Mouse (Mus musculus): ENCODE measurements around the gene Rap1b. TPM values are rescaled to one million over a fixed set of nuclear protein-coding genes. Genes with fewer than 3 reads are reported as not detected.
A peak's percentile ranks its signal among the peaks of the same experiment; 100 is the strongest.

Gene Rap1b
- polyA plus RNA-seq, 1 experiment from 2014 or later = 123 TPM

- Histone ChIP-seq H3K4me2 (no peak overlapping the region), H3K9me3 (replicated peaks) (no peaks in the 10 kb centered on the region), H3K4me1 (no peaks in the 10 kb centered on the region), H3K36me3 (ENCODE audit: poor library complexity, severe bottlenecking) (no peaks in the 10 kb centered on the region), H3K9ac (no peak overlapping the region), H3K4me3 (no peak overlapping the region), H3K27me3 (no peaks in the 10 kb centered on the region), H3K27ac (no peak overlapping the region)
- no peak for ATAC-seq
- WGBS = 90% methylated on average over 10 of the region's 10 CpGs
Observed at GRCm38 (mm10) chr10:117852648-117853192, 6.9 kb upstream of the Rap1b start.

- no peak overlapping the region for H3K4me3 ChIP-seq
- no peak for ATAC-seq
- no peak overlapping the region for H3K4me2 ChIP-seq
- H3K27ac ChIP-seq = no peak overlapping the region
- no peaks in the 10 kb centered on the region for H3K27me3 ChIP-seq
- no peaks in the 10 kb centered on the region for H3K36me3 ChIP-seq (ENCODE audit: poor library complexity, severe bottlenecking)
- H3K9me3 ChIP-seq (replicated peaks) = no peaks in the 10 kb centered on the region
- 48% methylated on average over 3 of the region's 3 CpGs for WGBS
- peaks cover 19% of the 10 kb centered on the region for H3K4me1 ChIP-seq
- no peak overlapping the region for H3K9ac ChIP-seq
Observed at GRCm38 (mm10) chr10:117848981-117849380, 3.1 kb upstream of the Rap1b start.

- peak overlapping the region; percentile 73 for H3K4me2 ChIP-seq
- no peak for ATAC-seq
- peak overlapping the region; percentile 89 for H3K4me3 ChIP-seq
- WGBS = 38% methylated on average over 9 of the region's 9 CpGs
- no peaks in the 10 kb centered on the region for H3K9me3 ChIP-seq (replicated peaks)
- H3K27ac ChIP-seq = peak overlapping the region; percentile 97
- peak overlapping the region; percentile 93 for H3K9ac ChIP-seq
- H3K27me3 ChIP-seq = no peaks in the 10 kb centered on the region
- H3K4me1 ChIP-seq = peaks cover 24% of the 10 kb centered on the region
- no peaks in the 10 kb centered on the region for H3K36me3 ChIP-seq (ENCODE audit: poor library complexity, severe bottlenecking)
Observed at GRCm38 (mm10) chr10:117846796-117847195, 961 bp upstream of the Rap1b start.

- Histone ChIP-seq H3K27me3 (no peaks in the 10 kb centered on the region), H3K4me2 (peak overlapping the region; percentile 73), H3K9me3 (replicated peaks) (no peaks in the 10 kb centered on the region), H3K9ac (peak overlapping the region; percentile 93), H3K4me3 (peak overlapping the region; percentile 89), H3K27ac (peak overlapping the region; percentile 97), H3K4me1 (peaks cover 24% of the 10 kb centered on the region), H3K36me3 (ENCODE audit: poor library complexity, severe bottlenecking) (no peaks in the 10 kb centered on the region)
- ATAC-seq = peak; percentile 91
- under 1% methylated on average over 21 of the region's 21 CpGs for WGBS
Observed at GRCm38 (mm10) chr10:117846260-117846632, 411 bp upstream of the Rap1b start.

GRCm38 (mm10) chr10:117844782-117845596 is 846 bp downstream of the Rap1b start:
- peak overlapping the region; percentile 73 for H3K4me2 ChIP-seq
- no peaks in the 10 kb centered on the region for H3K27me3 ChIP-seq
- peak overlapping the region; percentile 89 for H3K4me3 ChIP-seq
- ATAC-seq = peak; percentile 17
- H3K9me3 ChIP-seq (replicated peaks) = no peaks in the 10 kb centered on the region
- H3K4me1 ChIP-seq = peaks cover 24% of the 10 kb centered on the region
- H3K9ac ChIP-seq = peak overlapping the region; percentile 93
- no peaks in the 10 kb centered on the region for H3K36me3 ChIP-seq (ENCODE audit: poor library complexity, severe bottlenecking)
- peak overlapping the region; percentile 97 for H3K27ac ChIP-seq
- WGBS = 2% methylated on average over 43 of the region's 52 CpGs

GRCm38 (mm10) chr10:117844279-117844678 is 1.6 kb downstream of the Rap1b start:
- 41% methylated on average over 5 of the region's 5 CpGs for WGBS

GRCm38 (mm10) chr10:117843690-117844089 is 2.1 kb downstream of the Rap1b start:
- Histone ChIP-seq H3K4me2 (peak overlapping the region; percentile 73), H3K9me3 (replicated peaks) (no peaks in the 10 kb centered on the region), H3K4me1 (peaks cover 24% of the 10 kb centered on the region), H3K27ac (no peak overlapping the region), H3K9ac (no peak overlapping the region), H3K4me3 (no peak overlapping the region), H3K27me3 (no peaks in the 10 kb centered on the region), H3K36me3 (ENCODE audit: poor library complexity, severe bottlenecking) (no peaks in the 10 kb centered on the region)
- WGBS = 86% methylated on average over 5 of the region's 5 CpGs
- no peak for ATAC-seq

More at GRCm38 (mm10) chr10:117844279-117844678, 1.6 kb downstream of the Rap1b start:
- Histone ChIP-seq H3K27me3 (no peaks in the 10 kb centered on the region), H3K27ac (no peak overlapping the region), H3K4me1 (peaks cover 24% of the 10 kb centered on the region), H3K4me3 (peak overlapping the region; percentile 89), H3K9ac (peak overlapping the region; percentile 93), H3K36me3 (ENCODE audit: poor library complexity, severe bottlenecking) (no peaks in the 10 kb centered on the region), H3K4me2 (peak overlapping the region; percentile 73), H3K9me3 (replicated peaks) (no peaks in the 10 kb centered on the region)
- no peak for ATAC-seq

GRCm38 (mm10) chr10:117841765-117842164 is 4.1 kb downstream of the Rap1b start:
- no peak overlapping the region for H3K9ac ChIP-seq
- ATAC-seq = no peak
- 88% methylated on average over 1 of the region's 1 CpGs for WGBS
- no peaks in the 10 kb centered on the region for H3K36me3 ChIP-seq (ENCODE audit: poor library complexity, severe bottlenecking)
- H3K27ac ChIP-seq = no peak overlapping the region
- no peak overlapping the region for H3K4me3 ChIP-seq
- no peaks in the 10 kb centered on the region for H3K27me3 ChIP-seq
- H3K4me1 ChIP-seq = peaks cover 19% of the 10 kb centered on the region
- H3K4me2 ChIP-seq = no peak overlapping the region
- no peaks in the 10 kb centered on the region for H3K9me3 ChIP-seq (replicated peaks)

- H3K4me1 ChIP-seq = peaks cover 14% of the 10 kb centered on the region
- H3K9ac ChIP-seq = no peak overlapping the region
- no peaks in the 10 kb centered on the region for H3K36me3 ChIP-seq (ENCODE audit: poor library complexity, severe bottlenecking)
- no peaks in the 10 kb centered on the region for H3K27me3 ChIP-seq
- H3K27ac ChIP-seq = no peak overlapping the region
- H3K4me2 ChIP-seq = no peak overlapping the region
- WGBS = 94% methylated on average over 5 of the region's 5 CpGs
- ATAC-seq = no peak
- no peak overlapping the region for H3K4me3 ChIP-seq
- no peaks in the 10 kb centered on the region for H3K9me3 ChIP-seq (replicated peaks)
Observed at GRCm38 (mm10) chr10:117840431-117840995, 5.3 kb downstream of the Rap1b start.

GRCm38 (mm10) chr10:117839737-117840136 is 6.1 kb downstream of the Rap1b start:
- H3K27ac ChIP-seq = no peak overlapping the region
- no peak overlapping the region for H3K4me2 ChIP-seq
- 96% methylated on average over 3 of the region's 3 CpGs for WGBS
- no peaks in the 10 kb centered on the region for H3K27me3 ChIP-seq
- H3K4me3 ChIP-seq = no peak overlapping the region
- no peak overlapping the region for H3K9ac ChIP-seq
- peaks cover 13% of the 10 kb centered on the region for H3K4me1 ChIP-seq
- no peak for ATAC-seq
- no peaks in the 10 kb centered on the region for H3K36me3 ChIP-seq (ENCODE audit: poor library complexity, severe bottlenecking)
- H3K9me3 ChIP-seq (replicated peaks) = no peaks in the 10 kb centered on the region

- Histone ChIP-seq H3K9ac (no peak overlapping the region), H3K4me2 (no peak overlapping the region), H3K9me3 (replicated peaks) (no peaks in the 10 kb centered on the region), H3K4me3 (no peak overlapping the region), H3K4me1 (peaks cover 5% of the 10 kb centered on the region), H3K36me3 (ENCODE audit: poor library complexity, severe bottlenecking) (no peaks in the 10 kb centered on the region), H3K27ac (no peak overlapping the region), H3K27me3 (no peaks in the 10 kb centered on the region)
- 95% methylated on average over 3 of the region's 3 CpGs for WGBS
- ATAC-seq = no peak
Observed at GRCm38 (mm10) chr10:117838924-117839323, 6.9 kb downstream of the Rap1b start.

- 88% methylated on average over 2 of the region's 2 CpGs for WGBS
- no peaks in the 10 kb centered on the region for H3K4me1 ChIP-seq
- no peak overlapping the region for H3K4me3 ChIP-seq
- no peak overlapping the region for H3K4me2 ChIP-seq
- H3K9ac ChIP-seq = no peak overlapping the region
- no peak for ATAC-seq
- H3K36me3 ChIP-seq (ENCODE audit: poor library complexity, severe bottlenecking) = no peaks in the 10 kb centered on the region
- no peaks in the 10 kb centered on the region for H3K27me3 ChIP-seq
- no peaks in the 10 kb centered on the region for H3K9me3 ChIP-seq (replicated peaks)
- no peak overlapping the region for H3K27ac ChIP-seq
Observed at GRCm38 (mm10) chr10:117836354-117836753, 9.5 kb downstream of the Rap1b start.

Measured in forebrain, embryonic 13.5 days (tissue).